Mouse (Mus musculus) spleen, adult 12 weeks (tissue): Measurements from ENCODE around the gene Rtbdn.
A peak's percentile ranks its signal among the peaks of the same experiment; 100 is the strongest.

Experiments
- DNase-seq: peaks from one replicate; pipeline ENCODE4 v3.0.0; 2022; ENCODE audit warnings: low spot score

Gene Rtbdn

DNA sequence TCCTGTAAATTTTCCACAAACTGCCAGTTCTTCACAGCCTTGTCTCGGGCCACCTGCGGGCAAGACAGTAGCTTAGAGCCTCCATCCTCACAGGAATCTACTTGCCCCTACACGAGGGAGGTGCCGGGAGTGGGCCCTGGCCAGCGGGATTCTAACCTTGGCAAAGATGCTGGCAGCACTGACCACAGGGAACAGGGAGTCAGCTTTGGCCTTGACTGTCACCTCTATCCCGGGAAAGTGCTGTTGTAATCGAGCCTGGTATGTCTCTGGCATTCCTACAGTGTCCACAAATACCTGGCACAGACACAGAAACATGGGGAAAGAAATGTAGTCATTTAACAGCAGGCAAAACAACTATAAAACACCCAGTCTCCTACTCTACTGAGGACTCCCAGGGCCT, 13.0 kb downstream of the Rtbdn start:
- DNase-seq: no peak

DNA sequence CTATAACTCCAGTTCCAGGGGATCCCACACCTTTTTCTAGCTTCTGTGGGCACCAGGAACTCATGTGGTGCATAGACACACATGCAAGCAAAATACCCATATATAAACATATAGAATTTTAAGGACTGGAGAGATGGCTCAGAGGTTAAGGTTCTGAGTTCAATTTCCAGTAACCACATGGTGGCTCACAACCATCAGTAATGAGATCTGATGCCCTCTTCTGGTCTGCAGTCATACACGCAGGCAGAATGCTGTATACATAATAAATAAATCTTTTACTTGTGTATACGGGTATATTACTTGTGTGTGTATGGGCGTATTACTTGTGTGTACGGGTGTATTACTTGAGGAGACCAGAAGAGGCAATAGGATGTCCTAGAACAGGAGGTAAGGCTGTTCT, 17.2 kb downstream of the Rtbdn start:
- no peak for DNase-seq

DNA sequence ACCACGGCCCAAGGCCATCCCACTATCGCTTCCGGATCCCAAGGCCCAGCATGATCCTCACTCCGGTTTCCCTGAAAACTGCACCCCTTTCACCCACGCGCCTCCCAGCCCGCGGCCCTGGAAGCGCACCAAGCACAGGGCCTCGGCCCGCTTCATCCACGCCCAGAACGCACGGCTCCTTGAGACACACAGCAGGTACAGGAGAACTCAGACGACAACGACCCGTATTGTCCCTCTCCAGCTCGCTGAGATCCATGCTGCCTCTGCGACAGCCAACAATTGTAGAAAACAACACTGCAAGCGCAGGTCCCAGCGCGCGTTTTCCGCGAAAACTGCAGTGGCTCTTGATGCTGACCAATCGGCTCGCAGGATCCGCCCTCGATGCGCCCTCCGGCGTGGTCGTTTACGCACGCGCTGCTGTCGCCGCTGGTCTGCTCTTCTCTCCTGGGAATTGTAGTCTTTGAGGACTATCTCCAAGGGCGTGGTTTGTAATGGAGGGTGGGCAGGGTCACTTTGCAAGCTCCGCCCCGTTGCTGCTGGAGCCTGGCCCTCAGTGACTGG, 19.0 kb downstream of the Rtbdn start:
- peak; percentile 87 for DNase-seq

DNA sequence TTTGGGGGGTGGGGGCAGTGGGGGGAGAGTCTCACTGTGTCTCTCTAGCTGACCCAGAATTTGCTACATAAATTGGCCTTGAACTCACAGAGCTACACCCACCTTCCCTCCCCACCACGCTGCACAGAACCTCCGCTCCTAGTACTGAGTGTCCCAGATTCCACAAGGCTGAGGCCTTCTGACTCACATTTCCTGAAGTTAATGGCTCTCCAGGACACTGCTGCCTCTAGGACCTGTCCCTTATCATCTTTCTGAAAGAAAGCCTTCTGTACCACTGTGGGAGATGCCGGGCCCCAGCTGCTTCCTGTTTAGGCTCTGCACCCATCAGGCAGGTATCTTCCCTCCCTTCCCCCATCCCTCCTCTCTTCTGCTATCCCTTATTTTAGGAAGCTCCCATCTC, 19.8 kb downstream of the Rtbdn start:
- DNase-seq: no peak

DNA sequence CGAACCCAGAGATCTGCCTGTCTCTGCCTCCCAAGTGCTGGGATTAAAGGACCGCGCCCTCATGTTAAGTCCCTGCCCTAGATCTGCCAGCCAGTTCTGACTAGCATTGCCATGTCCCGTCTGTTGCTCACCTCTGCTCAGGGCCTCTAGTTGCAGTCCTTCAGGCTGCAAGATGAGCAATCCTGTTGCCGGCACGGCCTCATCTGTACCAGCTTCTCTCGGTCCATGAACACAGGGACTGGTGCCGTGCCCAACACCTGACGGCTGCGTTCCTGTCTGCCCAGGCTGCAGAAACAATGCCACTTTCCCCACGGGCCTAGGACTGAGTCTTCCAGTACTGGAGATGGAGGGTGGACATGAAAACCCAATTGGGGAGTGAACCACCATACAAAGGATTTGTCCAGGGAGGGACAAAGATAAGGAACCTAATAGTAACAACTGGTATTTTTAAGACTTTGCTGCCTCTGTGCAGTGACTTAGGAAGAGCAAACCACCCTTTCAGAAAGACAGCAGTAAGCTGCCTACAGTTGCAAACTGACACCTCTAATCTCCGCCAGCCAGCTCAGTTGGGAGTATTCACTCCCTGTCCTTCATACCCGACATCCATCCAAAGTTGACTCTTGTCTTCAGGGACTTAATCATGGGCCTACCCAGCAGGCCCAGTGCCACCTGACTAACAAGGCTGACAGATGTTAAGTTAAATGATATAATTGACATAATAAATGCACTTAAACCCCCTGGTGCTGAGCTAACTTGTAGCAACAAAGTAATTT, 20.9 kb downstream of the Rtbdn start:
- DNase-seq: no peak

DNA sequence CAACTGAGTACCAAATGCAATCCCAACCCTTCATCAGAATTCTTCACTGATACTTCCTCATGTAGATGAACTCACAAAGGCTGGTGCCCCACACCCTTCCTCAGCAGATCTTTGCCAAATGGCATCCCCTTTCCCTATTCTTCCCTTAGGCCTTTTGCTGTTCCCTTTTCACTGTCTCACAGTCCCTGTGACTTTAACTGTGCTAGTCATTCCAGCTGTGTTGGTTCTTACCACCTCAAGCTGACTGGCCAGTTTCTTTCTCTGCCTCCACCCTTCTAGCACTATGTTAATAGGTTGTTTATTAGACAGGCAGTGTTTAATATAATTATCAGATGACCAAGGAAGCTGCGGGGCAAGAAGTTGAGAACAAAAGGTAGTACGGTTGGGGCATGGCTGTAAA, 21.9 kb downstream of the Rtbdn start:
- DNase-seq: no peak

DNA sequence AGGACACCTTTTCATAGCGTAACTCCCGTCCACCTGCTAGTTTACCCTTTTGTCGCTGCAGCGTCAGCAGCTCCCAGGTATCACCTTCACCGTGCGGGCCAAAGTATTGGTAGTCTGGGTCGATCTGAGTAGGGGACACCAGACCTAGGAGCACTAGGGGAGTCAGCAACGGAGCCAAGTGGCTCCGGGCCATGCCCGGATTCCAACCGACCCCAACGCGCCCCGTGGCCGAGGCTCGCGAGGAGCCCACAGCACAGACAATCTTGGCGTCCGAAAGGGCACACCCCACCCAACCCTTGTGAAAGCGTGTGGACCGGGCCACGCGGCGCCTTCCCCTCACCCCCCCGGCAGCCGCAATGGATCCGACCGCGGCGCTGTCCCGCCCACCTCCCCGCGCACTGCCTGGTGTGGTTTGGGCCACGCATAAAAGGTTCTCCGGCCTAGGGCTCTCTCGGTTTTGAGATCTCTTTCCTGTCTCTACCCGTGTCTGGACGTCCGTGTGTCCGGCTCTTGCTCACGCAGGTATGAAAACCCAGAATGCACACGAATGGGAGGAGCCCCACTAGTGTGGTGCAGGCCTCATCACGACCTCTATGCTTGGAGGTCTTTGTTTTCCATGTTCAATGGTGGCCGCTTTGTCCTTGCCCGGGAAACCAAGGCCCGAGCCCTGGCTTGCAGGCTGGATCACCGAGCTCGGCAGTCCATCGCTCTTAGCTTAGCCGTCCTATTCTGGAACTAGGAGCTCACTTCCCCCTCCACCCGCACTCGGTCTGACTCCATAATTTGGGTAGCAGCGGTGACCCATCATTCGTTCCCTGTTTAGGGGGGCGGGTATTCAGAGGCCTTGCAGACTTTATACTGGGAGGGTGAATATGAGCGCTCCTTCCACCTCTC, 22.7 kb downstream of the Rtbdn start, which contains the start of the genes Gm49661, Prdx2 and Rnaseh2a:
Gene Gm49661, minus strand, starts transcription at position 193 of the 894 bp plus-strand sequence.
Gene Prdx2, plus strand, starts transcription at position 347 of the 894 bp plus-strand sequence.
Gene Rnaseh2a, minus strand, starts transcription at position 527 of the 894 bp plus-strand sequence.
- peak; percentile 66 for DNase-seq

DNA sequence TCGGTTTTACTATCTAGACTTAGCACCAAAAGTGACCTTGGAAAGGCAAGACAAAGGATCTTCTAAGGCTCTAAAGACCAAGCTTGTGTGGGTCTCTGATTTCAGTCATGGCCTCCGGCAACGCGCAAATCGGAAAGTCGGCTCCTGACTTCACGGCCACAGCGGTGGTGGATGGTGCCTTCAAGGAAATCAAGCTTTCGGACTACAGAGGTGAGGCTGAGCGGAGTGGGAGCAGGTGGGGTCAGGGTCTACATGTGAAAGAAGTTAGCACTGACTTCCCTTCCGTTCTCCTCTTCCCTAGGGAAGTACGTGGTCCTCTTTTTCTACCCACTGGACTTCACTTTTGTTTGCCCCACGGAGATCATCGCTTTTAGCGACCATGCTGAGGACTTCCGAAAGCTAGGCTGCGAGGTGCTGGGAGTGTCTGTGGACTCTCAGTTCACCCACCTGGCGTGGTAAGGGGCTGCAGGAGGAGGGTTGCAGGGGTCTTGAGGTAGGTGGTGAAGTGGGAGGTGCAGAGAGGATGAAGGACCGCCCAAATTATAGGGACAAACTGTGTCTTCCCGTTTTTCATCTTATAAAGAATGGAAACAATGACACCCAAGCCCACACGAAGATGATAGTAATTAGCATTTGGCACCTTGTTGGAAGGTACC, 23.5 kb downstream of the Rtbdn start:
- DNase-seq: no peak

DNA sequence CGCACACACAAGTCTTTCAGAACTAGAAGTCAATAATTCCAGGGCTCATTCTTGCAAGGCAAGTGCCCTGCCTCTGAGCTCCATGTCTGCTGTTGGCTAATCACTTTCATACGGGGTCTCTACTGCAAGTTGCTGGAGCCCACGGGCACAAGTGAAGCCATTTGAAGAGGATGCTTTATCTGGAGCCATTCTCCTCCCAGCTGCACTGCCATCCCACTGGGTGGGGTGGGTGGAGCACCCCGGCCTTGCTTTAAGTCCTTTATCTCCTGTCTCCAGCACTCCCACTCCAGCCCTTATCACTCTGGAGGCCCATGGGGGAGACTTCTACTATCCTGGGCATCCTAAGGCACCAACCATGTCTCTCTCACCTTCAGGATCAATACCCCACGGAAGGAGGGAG, 24.1 kb downstream of the Rtbdn start:
- peak; percentile 72 for DNase-seq

DNA sequence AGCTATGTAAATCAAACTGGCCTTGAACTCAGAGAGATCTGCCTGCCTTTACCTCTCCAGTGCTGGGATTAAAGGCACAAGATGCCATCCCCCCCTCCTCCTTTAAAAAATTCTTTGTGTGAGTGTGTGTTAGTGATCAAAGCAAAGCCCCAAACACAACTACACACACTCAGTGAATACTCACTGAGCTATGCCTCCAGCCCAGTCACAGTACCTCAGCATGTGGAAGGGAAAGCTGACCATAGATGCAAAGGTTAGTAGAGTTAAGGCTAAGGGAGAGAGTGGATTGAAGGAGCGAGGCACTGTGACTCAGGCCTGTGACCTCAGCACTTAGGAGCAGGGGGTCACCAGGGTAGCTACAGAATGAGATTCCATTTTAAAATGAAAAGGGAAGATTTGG, 26.3 kb downstream of the Rtbdn start:
- no peak for DNase-seq

DNA sequence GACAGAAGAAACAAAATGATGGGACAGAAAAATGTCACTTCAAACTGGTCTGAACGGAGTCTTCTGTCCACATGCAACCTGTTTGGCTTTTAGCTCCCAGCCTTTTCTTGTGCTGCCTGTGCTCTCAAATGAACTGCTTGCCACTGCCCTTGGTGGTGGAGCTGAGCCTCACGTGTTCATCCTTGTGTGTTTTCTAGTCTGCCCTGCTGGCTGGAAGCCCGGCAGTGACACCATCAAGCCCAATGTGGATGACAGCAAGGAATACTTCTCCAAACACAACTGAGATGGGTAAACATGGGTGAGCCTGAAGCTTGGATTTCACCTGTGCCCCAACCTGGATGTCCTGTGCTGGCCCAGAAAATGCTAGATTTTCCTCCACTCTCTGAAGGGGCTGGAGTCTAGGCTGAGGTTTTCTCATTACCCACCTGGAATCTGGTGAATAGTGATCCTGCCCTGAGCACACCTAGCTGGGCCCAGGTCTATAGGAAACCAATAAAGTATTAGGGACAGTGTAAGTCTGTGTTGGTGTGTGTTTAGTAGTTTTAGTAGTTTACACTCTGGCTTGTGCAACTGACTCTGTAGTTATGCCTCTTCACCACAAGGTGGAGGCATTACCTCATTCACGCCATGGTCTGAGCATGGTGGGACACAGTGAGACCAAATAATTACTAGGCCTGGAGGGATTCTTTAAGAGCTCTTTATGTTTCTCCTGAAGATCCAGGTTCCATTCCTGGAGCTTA, 27.2 kb downstream of the Rtbdn start:
- DNase-seq: no peak

DNA sequence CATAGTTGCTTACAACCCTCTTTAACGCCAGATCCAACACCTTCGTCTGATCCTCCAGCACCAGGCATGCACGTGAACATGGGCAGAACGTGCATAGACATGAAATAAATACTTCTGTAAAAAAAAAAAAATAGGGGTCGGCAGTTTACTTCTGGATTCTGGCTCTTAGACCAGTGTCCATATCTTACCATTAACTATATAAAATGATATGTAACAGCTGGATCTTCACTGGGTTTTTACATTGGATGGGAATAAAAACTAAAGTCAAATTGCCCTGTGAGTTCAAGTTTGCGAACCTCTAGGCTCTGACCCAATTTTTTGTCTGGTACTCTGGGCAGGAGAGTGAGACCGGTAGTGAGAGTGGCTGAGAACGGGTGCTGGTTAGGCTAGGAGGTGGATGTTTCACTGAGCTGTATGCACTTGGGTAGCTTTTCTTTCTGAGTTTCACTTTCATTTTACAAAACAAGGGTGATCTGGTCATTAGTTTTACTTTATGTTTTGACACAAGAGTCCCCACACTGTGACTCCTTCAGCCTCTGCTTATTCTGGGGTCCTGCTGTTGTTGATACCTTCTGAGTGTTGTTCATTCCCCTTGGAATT, 27.9 kb downstream of the Rtbdn start:
- DNase-seq: no peak

DNA sequence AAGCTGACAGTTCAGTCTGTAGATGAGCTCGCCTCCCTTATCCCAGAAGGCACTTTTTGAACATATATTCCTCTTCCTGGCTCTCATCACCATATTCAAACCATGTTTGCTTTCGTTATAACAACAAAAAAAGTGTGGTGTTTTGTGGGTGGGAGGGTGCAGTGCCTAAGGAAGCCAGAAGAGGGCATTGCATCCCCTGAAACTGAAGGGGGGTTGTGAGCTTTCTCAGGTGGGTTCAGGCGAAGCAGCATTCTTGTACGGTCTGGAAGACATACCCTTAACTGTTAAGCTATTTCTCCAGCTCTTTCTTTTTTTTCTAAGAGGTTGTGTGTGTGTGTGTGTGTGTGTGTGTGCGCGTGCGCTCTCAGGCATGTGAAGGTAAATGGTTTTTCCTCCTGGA, 28.6 kb downstream of the Rtbdn start:
- DNase-seq: peak; percentile 70

DNA sequence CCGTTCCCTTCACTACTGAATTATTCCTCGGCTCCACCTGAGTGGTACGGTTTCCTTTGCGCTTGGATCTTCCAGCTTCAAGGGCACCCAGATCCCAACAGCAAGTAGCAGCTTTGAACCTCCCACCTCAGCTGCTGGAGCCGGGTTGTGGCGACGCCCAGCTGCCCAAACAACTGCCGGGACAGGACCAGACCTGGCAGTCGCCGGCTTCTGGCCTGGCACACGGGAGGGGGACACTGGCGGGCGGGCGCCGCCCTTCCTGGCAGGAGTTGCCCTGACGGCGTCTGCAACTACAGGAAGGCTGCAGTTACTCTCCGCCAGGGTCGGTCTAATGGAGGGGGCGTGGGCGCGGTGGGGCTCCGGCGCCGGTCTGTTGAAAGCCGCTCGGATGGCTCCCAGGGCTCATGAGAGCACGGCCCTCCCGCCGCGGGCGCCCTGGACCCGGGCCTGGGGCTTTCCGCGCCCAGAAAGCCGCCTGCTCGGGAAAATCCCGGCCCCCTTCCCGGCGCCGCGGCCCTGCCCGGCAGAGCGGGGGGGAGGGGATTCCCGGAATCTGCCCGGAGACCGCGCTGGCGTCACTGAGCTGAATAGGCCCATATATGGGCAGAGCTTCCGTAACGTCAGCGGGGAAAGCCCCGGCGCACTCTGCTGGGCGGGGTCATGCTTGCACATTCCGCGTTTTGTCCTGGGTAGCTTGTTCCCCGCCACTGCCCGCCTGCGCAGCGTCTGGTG, 29.4 kb downstream of the Rtbdn start:
- peak; percentile 89 for DNase-seq

DNA sequence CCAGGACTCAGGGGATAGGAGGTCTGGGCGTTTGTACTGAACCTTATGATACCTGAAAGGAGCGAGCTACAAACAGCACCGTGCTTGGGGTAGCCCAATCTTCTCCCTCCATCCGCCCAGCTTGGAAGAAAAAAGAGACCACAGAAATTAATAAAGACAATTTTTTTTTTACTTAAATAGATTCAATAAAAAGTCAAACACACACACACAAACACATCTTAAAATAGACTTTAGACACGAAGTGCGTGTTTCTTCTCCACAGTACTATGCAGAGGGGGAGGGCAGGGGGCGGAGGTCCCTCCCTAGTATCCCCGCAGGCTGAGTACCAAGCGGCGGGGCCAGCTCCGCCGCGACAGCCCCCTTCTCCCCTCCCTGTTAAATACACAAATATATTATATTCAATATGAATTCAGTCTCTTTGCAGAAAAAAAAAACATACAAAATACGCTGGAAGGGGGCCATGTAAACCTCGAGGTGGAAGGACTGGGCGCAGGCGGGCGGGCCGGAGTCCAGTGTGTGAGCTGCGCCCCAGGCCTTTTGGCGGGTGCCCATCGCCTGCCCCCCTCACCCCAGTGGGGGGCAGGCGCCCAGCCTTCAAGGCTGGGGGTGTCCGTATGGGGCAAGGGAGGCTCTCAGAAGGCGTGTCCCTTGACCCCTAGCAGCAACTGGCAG, 30.1 kb downstream of the Rtbdn start:
- no peak for DNase-seq

DNA sequence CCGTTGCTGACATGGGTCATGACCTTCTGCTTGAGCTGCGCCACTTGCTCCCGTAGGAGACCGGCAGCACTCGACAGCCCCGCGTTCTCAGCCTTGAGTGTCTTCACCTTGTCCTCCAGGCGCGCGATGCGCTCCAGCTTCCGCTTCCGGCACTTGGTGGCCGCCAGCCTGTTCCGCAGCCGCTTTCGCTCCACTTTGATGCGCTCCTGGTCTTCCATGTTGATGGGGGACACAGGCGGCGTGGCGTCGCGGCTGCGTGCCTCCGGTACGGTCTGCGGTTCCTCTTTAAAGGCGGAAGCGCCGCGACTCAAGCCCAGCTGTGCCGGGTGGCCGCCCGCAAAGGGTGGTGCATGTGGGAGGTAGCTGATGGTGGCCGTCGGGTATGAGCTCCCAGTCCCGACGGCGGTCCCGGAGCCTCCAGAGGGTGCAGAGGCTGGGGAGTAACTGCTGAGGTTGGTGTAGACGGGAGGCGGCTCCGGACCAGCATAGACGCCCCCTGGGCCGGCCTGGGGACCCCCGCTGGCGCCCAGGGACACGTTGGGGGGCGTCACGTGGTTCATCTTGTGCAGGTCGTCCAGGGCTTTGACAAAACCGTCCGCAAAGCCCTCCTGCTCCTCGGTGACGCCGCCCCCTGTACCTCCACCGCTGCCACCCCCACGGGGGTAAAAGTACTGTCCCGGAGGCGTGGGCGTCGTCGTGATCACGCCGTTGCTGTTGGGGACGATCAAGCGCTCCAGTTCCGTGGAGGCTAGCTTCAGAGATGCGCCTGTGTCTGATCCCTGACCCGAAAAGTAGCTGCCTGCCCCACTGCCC, 30.9 kb downstream of the Rtbdn start:
- DNase-seq: peak; percentile 69

DNA sequence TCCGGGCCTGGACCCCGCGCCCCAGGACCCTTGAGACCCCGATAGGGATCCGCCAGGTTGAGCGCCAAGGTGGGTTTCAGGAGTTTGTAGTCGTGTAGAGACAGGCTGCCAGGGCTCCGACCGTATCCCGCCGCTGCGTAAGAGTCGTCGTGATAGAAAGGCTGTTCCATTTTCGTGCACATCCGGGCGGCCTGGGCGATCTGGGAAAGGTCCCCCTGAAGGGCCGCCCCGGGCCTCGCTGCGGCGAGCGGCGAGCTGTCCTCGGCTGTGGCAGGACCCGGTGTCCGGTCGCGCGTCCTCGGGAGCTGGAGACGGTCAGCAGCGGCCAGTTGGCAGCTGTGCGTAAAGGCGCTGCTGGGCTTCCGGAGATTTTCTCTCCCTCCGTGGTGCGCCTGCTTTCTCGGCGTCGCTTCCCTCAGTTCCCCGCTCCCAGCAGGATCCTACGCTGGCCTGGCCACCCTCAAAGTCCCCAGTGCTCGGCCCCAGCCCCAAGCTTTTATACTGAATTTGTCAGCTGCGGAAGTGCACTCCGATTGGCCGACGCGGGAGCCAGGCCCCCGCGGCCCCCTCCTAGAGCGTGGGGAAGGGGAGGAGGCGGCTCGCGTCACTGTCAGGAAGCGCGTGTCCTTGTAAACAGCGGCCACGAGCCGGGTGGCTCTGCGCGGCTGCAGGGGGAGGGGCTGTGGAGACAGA, 31.6 kb downstream of the Rtbdn start, which contains the start of gene Junb:
Gene Junb, minus strand, starts transcription at position 471 of the 693 bp plus-strand sequence.
- peak; percentile 85 for DNase-seq
